Mouse (Mus musculus) 3T3-L1 (cell line): ENCODE data around the gene Clta.

Source experiments
- DNase-seq: peaks from one replicate; pipeline ENCODE4 v3.0.0-alpha.2; 2015; ENCODE audit warnings: low read depth, low spot score

Gene Clta

DNA sequence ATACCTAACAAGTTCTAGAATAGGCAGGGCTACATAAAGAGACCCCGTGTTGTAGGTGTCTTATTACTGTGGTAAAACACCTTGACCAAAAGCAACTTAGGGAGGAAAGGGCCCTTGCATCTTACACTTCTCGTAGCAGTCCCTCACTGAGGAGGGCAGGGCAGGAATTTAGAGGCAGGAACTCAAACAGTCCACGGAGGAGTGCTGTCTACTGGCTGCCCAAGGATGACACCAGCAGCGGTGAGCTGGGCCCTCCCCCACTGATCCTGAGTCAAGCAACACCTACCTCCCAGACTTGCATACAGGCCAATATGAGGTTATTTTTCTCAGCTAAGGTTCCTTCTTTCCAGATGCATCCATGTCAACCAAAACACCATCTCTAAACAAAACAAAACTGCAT lies 24.0 kb upstream of the Clta start:
- no peak for DNase-seq

DNA sequence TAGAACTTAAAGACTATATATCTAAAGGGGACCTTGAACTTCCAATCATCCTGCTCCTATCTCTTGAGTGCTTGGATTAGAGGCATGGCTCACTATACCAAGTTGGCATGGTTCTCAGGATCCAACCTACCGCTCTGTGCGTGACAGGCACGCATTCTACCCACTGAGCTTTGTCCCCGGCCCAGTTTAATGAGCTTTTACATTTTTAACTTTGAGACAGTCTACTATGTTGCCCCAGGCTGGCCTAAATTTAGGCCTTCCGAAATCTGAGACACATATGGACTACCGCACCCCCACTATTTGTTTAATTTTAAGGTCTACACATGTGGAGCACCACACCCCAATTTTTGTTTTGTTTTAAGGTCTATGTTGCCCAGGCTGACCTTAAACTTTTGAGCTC lies 23.4 kb upstream of the Clta start:
- DNase-seq, result no peak

DNA sequence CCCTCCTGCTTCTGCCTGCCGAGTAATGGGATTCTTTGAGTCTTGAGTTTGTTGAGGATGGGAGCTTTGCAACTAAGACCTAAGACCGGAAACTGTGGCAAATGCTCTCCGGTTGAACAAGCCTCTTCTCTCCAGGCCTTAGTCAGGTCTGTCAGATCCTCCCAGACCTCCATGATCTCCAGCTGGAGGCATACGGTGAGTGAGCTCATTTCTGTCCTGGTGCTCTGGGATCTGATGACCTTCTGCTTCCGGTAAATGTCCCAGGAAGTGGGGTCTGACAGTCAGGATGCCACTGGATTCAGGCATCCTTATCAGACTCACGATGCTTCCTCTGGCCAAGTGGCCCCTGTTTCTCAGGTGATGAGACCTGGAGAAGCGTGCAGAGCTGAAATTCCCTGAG lies 23.0 kb upstream of the Clta start:
- DNase-seq, result no peak

DNA sequence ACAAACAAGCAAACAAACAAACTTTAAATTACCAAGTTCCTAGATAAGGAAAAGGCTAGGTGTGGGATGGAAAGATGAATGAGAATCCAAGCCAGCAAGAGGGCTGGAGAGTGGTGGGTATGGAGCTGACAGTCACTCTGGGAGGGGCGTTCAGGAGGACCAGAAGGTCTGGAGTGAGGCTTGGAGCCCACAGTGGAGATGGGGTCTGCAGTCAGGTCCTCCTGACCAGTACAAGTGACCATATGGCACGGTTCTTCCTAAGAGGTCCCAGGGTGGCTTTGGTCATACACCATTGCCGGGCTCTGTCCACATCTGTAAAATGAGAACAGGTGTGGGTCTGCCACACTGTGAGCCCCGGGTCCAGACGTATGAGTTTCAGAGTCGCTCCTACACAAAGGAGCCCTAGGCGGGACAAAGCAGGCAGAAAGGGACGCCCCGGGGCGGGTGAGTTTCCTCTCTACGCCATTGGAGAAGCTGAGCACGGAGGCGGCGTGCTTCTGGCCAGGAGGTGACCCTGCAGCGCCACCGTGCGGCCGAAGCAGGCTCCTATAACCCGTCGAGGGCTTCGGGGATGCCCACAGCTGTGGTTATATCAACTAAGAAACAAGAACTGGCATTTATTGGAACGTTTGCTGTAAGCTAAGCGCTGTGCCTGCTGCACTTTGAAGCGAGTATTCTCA lies 22.1 kb upstream of the Clta start:
- DNase-seq, result peak; percentile 91

DNA sequence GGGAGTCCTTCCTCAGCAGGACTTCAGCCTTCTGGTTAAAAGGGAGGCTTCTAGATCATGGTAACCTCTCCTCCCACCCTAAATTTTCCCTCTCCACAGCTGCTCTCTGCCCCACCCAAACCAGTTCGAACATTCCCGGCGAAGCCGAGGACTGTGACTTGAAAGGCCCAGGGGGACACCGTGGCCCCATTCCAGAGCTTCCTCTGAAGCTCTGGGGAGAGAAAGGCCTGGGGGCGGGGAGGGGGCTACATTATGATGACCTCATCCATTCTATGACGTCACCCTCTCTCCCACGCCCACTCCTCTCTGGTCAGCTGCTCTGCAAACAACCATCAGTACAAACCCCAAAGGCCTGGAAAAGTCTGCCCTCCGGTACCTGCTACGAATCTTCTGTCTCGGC lies 21.1 kb upstream of the Clta start, which contains the start of gene Ccin:
TSS of gene Ccin (plus strand) at position 303 of the 400 bp plus-strand sequence.
- DNase-seq, result no peak

DNA sequence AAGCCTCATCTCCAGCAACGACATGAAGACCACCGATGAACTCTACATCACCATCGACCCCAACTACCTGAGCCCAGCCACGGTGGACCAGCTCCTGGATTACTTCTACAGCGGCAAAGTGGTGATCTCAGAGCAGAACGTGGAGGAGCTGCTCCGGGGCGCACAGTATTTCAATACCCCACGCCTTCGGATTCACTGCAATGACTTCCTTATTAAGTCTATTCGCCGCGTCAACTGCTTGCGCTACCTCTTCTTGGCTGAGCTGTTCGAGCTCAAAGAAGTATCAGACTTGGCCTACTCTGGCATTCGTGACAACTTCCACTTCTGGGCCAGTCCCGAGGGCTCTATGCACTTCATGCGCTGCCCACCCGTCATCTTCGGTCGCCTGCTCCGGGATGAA lies 20.5 kb upstream of the Clta start:
- DNase-seq, result no peak

DNA sequence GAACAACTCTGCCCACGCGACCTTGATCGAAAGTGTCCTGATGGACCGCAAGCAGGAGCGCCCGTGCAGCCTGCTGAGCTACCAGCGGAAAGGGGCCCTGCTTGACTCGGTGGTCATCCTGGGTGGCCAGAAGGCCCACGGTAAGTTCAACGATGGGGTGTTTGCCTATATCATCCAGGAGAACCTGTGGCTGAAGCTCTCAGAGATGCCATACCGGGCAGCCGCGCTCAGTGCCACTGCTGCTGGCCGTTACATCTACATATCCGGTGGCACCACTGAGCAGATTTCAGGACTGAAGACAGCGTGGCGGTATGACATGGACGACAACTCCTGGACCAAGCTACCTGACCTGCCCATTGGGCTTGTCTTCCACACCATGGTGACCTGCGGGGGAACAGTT lies 19.9 kb upstream of the Clta start:
- DNase-seq, result no peak

DNA sequence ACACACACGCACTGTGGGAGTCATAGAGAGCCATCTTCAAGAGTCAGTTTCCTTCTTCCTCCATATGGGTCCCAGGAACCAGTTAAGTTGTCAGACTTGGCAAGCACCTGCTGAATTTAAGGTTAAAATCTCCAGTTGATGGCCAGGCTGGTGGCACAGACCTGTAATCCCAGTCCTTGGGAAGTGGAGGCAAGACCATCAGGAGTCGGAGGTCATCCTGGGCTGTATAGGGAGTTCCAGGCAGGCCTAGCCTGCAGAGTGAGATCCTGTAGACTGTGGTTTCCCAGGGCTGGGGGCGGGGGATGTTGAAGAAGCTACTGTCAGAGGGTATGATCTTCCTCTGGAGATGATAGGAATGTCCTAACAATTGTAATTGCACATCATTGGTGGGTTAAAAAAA lies 15.3 kb upstream of the Clta start:
- DNase-seq, result no peak

DNA sequence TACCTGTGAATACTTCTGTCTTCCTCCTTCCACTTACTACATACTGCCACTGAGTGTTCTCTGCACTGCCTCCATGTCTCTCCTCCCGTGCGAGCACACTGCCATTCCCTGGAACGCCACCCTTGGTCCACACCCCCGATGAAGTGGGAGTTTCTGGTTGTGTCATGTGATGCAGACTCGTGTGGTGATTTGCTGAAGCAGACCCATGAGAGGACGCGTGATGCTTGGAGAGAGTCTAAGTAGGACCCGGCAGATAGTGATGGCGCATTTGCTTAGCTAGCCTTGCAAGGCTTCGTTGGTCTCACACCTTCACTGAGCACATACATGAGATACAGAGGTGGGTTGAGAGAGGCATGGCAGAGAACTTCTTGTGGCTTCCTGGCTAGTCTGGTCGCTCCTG lies 11.2 kb upstream of the Clta start:
- no peak for DNase-seq

DNA sequence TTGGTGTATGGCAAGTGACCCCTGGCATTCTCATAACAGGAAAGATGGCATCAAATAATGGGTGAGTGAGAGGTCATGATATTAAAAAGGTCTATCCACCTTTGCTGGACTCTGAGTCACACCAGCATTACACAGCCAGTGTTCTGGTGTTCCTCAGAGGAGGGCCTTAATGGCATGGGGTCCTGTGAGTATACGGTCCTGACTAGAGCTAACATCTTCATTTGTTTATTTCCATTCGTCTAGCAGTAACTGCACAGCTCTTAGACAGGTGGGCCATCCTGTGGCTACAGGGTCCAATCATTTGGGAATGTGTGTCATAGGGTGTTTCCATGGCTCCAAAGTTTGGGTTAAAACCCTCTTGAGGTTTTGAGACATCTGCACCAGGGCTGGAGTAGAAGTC lies 9.9 kb upstream of the Clta start:
- DNase-seq, result no peak

DNA sequence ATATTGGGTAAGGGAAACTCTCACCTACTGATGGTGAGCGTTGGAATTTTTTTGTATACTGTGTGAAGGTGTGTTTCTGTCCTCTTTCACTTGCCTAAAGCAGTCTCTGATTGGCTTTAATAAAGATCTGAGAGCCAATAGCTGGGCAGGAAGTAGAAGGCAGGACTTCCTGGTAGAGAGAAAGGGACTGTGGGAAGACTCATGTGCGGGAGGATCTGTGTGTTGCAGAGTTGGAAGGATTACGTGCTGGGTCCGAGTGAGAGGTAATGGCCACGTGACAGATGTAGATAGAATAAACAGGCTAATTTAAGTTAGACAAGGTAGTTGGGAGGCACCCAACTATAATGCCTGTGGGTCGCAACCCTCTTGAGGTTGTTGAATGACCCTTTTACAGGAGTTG lies 630 bp upstream of the Clta start:
- DNase-seq, result no peak

DNA sequence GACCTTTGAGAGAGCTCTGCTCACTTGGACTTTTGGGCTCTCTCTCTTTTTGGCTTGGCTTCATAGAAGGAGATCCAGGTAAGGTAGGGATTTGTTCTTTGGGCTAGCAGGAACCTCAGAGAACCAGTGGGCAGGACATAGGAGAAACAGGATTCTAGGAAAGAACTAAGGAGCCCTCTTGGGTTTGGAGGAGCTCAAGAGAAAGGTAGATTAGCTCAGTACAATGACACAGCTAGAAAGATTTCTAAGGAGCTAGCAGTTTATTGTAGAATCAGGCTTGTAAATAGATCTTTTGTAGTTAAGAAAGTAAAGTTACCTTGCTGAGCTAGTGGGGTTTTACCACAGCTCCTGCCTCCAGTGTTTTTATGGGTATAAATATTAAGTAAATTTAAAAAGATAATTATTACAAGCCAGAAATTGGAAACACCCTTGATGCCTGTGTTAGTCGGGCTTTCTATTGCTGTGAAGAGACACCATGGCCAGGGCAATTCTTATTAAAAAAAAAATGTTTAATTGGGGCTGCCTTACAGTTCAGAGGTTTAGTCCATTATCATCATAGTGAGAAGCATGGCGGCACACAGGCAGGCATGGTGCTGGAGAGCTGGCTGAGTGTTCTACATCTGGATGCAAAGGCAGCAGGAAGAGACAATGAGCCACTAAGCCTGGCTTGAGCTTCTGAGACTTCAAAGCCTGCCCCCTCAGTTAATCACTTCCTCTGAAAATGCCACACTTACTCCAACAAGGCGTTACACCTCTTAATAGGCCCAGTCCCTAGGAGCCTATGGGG lies 564 bp downstream of the Clta start:
- no peak for DNase-seq

DNA sequence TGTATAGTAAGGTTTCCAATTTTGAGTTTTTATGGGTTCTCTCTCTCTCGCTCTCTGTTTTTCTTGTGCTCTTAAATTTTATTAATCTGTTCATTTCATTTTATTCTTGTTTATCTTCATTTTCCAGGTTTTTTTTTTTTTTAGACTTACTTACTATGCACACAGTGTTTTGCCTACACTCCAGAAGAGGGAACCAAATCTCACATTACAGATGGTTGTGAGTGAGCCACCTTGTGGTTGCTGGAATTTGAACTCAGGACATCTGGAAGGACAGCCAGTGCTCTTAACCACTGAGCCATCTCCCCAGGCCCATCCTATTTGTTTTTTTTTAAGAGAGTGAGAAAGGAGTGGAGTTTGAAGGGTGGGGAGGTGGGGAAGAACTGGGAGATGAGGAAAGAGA lies 5.9 kb downstream of the Clta start:
- peak; percentile 76 for DNase-seq

DNA sequence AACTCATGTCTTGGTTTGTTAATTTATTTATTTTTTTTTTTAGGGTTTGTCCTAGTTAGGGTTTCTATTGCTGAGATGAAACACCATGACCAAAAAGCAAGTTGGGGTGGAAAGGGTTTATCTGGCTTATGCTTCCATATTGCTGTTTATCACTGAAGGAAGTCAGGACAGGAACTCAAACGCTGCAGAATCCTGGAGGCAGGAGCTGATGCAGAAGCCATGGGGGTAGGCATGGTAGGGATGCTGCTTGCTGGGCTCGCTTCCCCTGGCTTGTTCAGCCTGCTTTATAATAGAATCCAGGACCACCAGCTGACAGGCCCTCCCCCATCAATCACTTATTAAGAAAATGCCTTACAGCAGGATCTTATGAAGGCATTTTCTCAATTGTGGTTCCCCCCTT lies 6.6 kb downstream of the Clta start:
- no peak for DNase-seq

DNA sequence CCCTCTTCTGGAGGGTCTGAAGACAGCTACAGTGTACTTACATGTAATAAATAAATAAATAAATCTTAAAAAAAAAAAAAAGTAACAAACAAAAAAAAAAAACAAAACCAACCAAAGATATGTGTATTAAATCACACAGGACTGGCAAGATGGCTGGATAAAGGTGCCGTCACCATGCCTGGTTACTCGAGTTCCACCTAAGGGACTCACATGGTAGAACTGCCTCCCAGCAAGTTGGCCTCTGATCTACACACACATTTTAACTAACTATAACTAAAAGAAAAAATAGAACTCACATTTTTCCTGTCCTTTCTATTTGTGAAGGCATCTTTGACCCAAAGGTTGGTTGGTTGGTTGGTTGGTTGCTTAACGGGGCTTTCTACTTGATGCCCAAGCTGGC lies 7.5 kb downstream of the Clta start:
- DNase-seq, result peak; percentile 25

DNA sequence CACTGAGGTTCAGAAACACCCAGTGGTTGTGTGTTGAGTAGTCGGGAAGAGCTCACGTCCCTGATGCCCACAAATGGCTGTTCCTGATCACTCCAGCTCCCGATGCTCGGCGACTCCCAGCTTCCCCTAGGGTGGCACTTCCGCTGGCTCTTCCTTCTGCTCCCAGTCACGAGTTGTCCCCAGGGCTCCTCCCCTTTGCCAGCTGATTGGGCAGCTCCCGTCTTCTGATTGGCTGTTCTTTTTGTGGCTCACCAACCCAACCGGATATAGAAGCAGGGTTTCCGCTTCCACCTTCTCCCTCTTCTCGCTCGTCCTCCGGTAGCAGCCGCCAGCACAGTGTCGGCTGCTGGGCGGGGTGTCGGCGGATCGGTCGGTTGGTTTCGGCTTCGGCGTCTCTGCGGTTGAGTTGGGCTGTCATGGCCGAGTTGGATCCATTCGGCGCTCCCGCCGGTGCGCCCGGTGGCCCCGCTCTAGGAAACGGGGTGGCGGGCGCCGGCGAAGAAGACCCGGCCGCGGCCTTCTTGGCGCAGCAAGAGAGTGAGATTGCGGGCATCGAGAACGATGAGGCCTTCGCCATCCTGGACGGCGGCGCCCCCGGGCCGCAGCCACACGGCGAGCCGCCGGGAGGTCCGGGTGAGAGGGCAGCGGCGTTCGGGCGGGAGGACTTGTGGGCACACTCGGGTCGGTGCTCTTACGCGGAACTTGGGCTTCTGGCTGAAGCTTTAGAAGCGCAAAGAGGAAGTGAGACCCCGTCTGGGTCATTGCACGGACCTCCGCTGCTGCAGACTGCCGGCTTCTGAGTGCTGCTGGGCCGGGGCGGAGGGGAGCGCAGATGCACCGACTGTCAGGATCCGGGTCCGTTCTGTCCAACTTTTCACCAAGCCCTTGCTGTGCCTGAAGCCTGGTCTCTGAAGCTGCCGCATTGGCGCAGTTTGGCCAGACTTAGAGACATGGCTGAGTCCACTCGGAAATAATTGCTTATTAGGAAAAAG lies 8.4 kb downstream of the Clta start:
- DNase-seq, result peak; percentile 98

DNA sequence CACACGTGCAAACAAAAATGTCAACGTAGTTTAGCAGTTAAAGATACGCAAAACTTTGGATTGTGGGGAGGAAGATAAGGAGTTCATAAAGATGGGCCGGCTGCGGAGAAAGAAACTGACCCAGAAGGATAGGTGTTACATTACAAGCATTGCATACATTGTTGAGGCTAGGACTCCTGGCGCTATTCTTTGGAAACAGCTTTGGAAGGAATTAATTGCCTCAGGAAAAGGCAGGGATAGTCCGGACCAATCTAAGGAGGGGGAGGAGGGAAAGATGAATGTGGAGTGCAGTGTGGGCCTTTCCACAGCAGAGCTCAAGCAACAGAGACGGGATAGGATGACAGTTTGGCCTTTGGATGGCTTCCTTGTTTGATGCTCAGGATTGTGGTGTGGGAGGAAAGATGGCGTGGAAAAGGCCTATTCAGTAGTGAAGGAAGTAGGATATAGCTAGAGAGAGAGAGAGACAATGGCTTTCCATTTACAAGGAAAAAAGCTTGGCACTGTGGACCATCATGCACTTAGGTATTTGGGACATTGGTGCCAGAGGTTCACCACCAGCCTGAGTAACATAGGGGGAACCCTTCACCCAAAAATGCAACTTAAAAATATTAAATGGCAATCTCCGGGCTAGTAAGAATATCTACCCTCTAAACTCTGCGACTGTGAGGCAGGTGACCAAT lies 9.3 kb downstream of the Clta start:
- peak; percentile 41 for DNase-seq

DNA sequence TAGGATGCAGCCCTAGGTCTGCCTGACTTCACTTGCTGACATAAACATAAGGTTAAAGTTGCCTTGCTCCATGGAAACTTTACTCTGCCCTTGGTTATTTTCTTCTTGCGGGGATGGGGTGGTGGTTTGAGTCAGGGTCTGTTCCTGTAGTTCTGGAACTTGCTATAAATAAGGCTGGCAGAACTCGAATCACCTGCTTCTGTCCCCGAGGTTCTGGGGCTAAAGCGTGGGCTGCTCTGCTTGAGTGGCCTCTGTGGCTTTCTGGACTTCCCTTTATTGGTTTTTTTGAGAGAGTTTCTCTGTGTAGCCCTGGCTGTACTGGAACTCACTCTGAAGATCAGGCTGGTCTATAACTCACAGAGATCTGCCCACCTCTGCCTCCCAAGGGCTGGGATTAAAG lies 11.8 kb downstream of the Clta start:
- DNase-seq, result no peak

DNA sequence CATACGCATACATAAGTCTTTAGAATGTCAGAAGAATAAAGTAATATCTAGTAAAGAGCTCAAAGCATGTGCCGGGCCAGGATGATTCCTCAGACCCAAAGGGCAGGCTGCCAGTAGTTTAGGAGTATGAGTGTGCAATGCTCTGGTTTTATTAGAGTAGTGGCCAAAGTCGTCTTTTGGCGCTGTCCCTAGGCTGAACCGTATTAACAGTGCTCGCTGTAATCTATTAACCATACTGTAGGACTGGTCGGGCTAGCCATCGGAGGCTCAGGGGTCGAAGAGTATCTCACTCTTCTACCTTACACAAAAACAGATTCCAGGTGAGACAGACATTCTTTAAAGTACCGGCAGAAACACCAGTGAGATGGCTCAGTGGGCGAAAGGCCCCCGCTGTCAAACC lies 12.5 kb downstream of the Clta start:
- DNase-seq, result no peak

DNA sequence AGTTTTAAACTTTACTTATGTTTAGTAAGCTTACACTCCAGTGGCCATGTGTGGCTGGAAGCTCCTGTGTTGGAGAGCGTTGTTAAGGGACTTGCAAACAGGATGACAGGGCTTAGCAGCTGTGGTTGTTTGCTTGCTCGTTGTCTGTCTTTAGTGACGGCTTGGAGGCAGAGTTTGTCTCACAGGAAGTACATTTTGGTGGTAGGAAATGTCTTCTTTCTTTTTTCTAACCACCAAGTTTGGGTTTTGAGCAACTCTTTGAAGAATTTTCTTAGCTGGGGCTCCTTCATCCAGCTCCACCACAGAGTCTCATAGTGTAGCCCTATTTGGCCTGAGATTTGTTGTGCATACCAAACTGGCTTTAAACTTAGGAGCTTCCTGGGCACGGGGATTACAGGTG lies 18.1 kb downstream of the Clta start:
- DNase-seq, result no peak

DNA sequence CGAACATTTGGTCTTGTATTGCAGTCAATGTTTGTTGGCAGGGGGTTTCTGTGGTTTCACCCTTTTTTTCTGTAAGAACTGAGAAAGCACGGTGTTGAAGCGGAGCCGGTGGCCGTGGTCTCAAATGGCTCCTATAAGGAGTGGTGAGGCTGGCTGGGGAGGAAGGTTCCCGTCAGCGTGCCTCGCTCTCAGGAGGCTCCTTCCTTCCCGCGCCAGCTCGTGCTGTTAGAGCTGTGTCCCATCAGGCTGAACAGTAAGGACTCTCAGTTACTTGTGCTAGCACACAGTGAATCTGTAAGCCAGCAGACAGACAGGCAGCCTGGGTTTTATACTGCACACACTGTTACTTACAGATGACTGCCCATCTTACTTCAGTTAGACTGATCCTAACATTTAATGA lies 18.5 kb downstream of the Clta start:
- DNase-seq, result no peak

DNA sequence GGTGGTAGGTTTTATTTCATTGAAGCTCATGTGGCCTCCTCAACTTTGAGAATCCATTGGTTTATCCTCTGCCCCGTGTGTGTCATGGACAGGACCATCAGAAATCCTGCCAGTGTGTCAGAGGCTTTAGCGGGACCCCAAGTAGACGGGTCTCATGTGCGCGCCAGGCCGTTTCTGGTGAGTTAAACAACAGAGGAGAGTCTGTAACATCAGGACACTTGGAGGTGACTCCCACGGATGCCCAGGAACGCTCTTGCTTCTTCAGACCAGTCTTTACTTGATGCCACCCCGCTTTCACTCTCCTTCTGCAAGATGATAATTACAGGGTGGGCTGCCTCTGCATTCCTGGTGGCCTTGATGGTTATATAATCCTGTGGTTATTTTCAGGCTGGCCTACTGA lies 19.4 kb downstream of the Clta start:
- no peak for DNase-seq
